Mouse (Mus musculus) heart, postnatal 0 days (tissue): ENCODE results near the gene Hjurp. TPM values are rescaled to one million over a fixed set of nuclear protein-coding genes. Genes with fewer than 3 reads are reported as not detected.

Experiments
- ATAC-seq: fragments of 200-750 bp; cut with Nextera tagmentation; 2 replicates; pipeline ENCODE4 v1.8.0; 2017; ENCODE audit warnings: low read depth, moderate number of reproducible peaks, moderate library complexity; ENCODE audit not compliant: insufficient read depth
- DNase-seq: peaks from one replicate; pipeline ENCODE4 v3.0.0-alpha.2; 2016; ENCODE audit warnings: low spot score
- H3K27ac ChIP-seq: fragments of 300-500 bp; sonication (generic); 2 replicates; pipeline ENCODE4 v1.5.1; 2014; ENCODE audit warnings: low read depth, mild to moderate bottlenecking
- H3K27me3 ChIP-seq: fragments of 300-500 bp; sonication (generic); 2 replicates; pipeline ENCODE4 v1.6.1; 2014; ENCODE audit warnings: low read length, mixed read lengths; ENCODE audit not compliant: control insufficient read depth, insufficient read depth
- H3K36me3 ChIP-seq: fragments of 300-500 bp; sonication (generic); replicated peaks from 2 replicates; pipeline ENCODE4 v1.6.1; 2014; ENCODE audit warnings: low read length, mixed read lengths; ENCODE audit not compliant: control insufficient read depth, insufficient read depth
- H3K4me1 ChIP-seq: fragments of 300-500 bp; sonication (generic); 2 replicates; pipeline ENCODE4 v1.6.1; 2014; ENCODE audit warnings: antibody characterized with exemption; ENCODE audit not compliant: control insufficient read depth, insufficient read depth
- H3K4me2 ChIP-seq: fragments of 300-500 bp; sonication (generic); 2 replicates; pipeline ENCODE4 v1.6.1; 2014; ENCODE audit warnings: low read depth, mild to moderate bottlenecking, low read length, moderate library complexity
- H3K4me3 ChIP-seq: fragments of 300-500 bp; sonication (generic); 2 replicates; pipeline ENCODE4 v1.5.1; 2014; ENCODE audit warnings: low read depth, low read length
- H3K9ac ChIP-seq: fragments of 300-500 bp; sonication (generic); replicated peaks from 2 replicates; pipeline ENCODE4 v1.6.1; 2014; ENCODE audit warnings: low read depth, low read length, mixed read lengths
- H3K9me3 ChIP-seq: fragments of 300-500 bp; sonication (generic); replicated peaks from 2 replicates; pipeline ENCODE4 v1.6.1; 2016; ENCODE audit warnings: low read length; ENCODE audit not compliant: control insufficient read depth
- CTCF ChIP-seq: IDR thresholded peaks from 2 replicates; pipeline ENCODE4 v1.5.1; 2016; ENCODE audit warnings: antibody characterized with exemption, control low read depth, low read depth
- EP300 ChIP-seq: IDR thresholded peaks from 2 replicates; pipeline ENCODE4 v1.6.1; 2016; ENCODE audit warnings: antibody characterized with exemption, low read depth
- WGBS: fragments of 180-500 bp; shearing (Covaris S2); extraction: QIAGEN DNeasy Blood & Tissue Kit; methylation state at CpG from one replicate; pipeline ENCODE4 v1.1.7; 2014; 5-methylcytosine and 5-hydroxymethylcytosine counted together
- polyA plus RNA-seq: library from polyadenylated mRNA; unstranded; fragments of >200 nt; fragmentation: Nextera tagmentation; extraction: Ambion mirVana; gene quantifications from 2 replicates; pipeline ENCODE4 v1.2.1, GENCODE M21; 2015
- total RNA-seq: library from RNA; depleted of rRNA; stranded (reverse); fragments of >200 nt; gene quantifications from 2 replicates; pipeline ENCODE4 v1.2.3, GENCODE M21; 2014; ENCODE audit warnings: low replicate concordance

Gene Hjurp
- total and polyA plus RNA-seq, 2 experiments from 2014 or later = 28.0 to 95.2 TPM

GRCm38 (mm10) chr1:88246386-88246785 lies 31.0 kb downstream of the Hjurp start:
- H3K9me3 ChIP-seq = peaks cover 82% of the 10 kb centered on the region
- no peak overlapping the region for H3K9ac ChIP-seq
- DNase-seq (no peak), ATAC-seq (no peak)
- no peak overlapping the region for H3K27ac ChIP-seq
- no peaks in the 10 kb centered on the region for H3K4me1 ChIP-seq
- 36% methylated on average over 6 of the region's 6 CpGs for WGBS
- H3K4me2 ChIP-seq = no peak overlapping the region
- no peak overlapping the region for H3K4me3 ChIP-seq
- TF ChIP-seq EP300 (no peak), CTCF (no peak)
- H3K27me3 ChIP-seq = no peaks in the 10 kb centered on the region
- H3K36me3 ChIP-seq = no peaks in the 10 kb centered on the region

GRCm38 (mm10) chr1:88245881-88246280 lies 31.6 kb downstream of the Hjurp start:
- H3K27me3 ChIP-seq = no peaks in the 10 kb centered on the region
- H3K4me1 ChIP-seq = no peaks in the 10 kb centered on the region
- H3K9ac ChIP-seq = no peak overlapping the region
- no peak overlapping the region for H3K4me3 ChIP-seq
- ATAC-seq (no peak), DNase-seq (no peak)
- TF ChIP-seq CTCF (no peak), EP300 (no peak)
- 65% methylated on average over 6 of the region's 6 CpGs for WGBS
- no peaks in the 10 kb centered on the region for H3K36me3 ChIP-seq
- no peak overlapping the region for H3K4me2 ChIP-seq
- H3K27ac ChIP-seq = no peak overlapping the region
- peaks cover 81% of the 10 kb centered on the region for H3K9me3 ChIP-seq

- no peaks in the 10 kb centered on the region for H3K36me3 ChIP-seq
- peaks cover 81% of the 10 kb centered on the region for H3K9me3 ChIP-seq
- no peak overlapping the region for H3K4me3 ChIP-seq
- H3K27me3 ChIP-seq = no peaks in the 10 kb centered on the region
- DNase-seq (no peak), ATAC-seq (no peak)
- no peak overlapping the region for H3K4me2 ChIP-seq
- WGBS = 49% methylated on average over 5 of the region's 5 CpGs
- H3K9ac ChIP-seq = no peak overlapping the region
- TF ChIP-seq CTCF = no peak
- TF ChIP-seq EP300 = no peak
- H3K4me1 ChIP-seq = no peaks in the 10 kb centered on the region
- H3K27ac ChIP-seq = no peak overlapping the region
These were observed 33.6 kb downstream of the Hjurp start for GRCm38 (mm10) chr1:88243861-88244260.

- no peak overlapping the region for H3K4me3 ChIP-seq
- no peaks in the 10 kb centered on the region for H3K4me1 ChIP-seq
- DNase-seq (no peak), ATAC-seq (no peak)
- H3K27ac ChIP-seq = no peak overlapping the region
- H3K4me2 ChIP-seq = no peak overlapping the region
- H3K27me3 ChIP-seq = no peaks in the 10 kb centered on the region
- H3K9me3 ChIP-seq = peaks cover 81% of the 10 kb centered on the region
- 51% methylated on average over 4 of the region's 4 CpGs for WGBS
- TF ChIP-seq CTCF (no peak), EP300 (no peak)
- H3K36me3 ChIP-seq = no peaks in the 10 kb centered on the region
- no peak overlapping the region for H3K9ac ChIP-seq
These were observed 36.9 kb downstream of the Hjurp start for GRCm38 (mm10) chr1:88240579-88240978.

GRCm38 (mm10) chr1:88240072-88240471 lies 37.4 kb downstream of the Hjurp start:
- Histone ChIP-seq H3K27me3 (no peaks in the 10 kb centered on the region), H3K27ac (no peak overlapping the region), H3K4me1 (no peaks in the 10 kb centered on the region), H3K4me3 (no peak overlapping the region), H3K36me3 (no peaks in the 10 kb centered on the region), H3K9me3 (peaks cover 83% of the 10 kb centered on the region), H3K4me2 (no peak overlapping the region), H3K9ac (no peak overlapping the region)
- no peak for TF ChIP-seq CTCF
- no peak for TF ChIP-seq EP300
- ATAC-seq = no peak
- DNase-seq = no peak
- WGBS = 64% methylated on average over 5 of the region's 5 CpGs

- Histone ChIP-seq H3K27ac (no peak overlapping the region), H3K27me3 (no peaks in the 10 kb centered on the region), H3K4me2 (no peak overlapping the region), H3K9ac (no peak overlapping the region), H3K9me3 (peaks cover 90% of the 10 kb centered on the region), H3K4me1 (no peaks in the 10 kb centered on the region), H3K4me3 (no peak overlapping the region), H3K36me3 (no peaks in the 10 kb centered on the region)
- TF ChIP-seq EP300 (no peak), CTCF (no peak)
- WGBS = 64% methylated on average over 6 of the region's 6 CpGs
- DNase-seq = no peak
- ATAC-seq = no peak
These were observed 38.7 kb downstream of the Hjurp start for GRCm38 (mm10) chr1:88238771-88239170.
